Mouse (Mus musculus) heart, postnatal 0 days (tissue): Measurements from ENCODE around the gene CN725425.

Experiments
- CTCF ChIP-seq: IDR thresholded peaks from 2 replicates; pipeline ENCODE4 v1.5.1; 2016; ENCODE audit warnings: antibody characterized with exemption, control low read depth, low read depth
- EP300 ChIP-seq: IDR thresholded peaks from 2 replicates; pipeline ENCODE4 v1.6.1; 2016; ENCODE audit warnings: antibody characterized with exemption, low read depth

DNA sequence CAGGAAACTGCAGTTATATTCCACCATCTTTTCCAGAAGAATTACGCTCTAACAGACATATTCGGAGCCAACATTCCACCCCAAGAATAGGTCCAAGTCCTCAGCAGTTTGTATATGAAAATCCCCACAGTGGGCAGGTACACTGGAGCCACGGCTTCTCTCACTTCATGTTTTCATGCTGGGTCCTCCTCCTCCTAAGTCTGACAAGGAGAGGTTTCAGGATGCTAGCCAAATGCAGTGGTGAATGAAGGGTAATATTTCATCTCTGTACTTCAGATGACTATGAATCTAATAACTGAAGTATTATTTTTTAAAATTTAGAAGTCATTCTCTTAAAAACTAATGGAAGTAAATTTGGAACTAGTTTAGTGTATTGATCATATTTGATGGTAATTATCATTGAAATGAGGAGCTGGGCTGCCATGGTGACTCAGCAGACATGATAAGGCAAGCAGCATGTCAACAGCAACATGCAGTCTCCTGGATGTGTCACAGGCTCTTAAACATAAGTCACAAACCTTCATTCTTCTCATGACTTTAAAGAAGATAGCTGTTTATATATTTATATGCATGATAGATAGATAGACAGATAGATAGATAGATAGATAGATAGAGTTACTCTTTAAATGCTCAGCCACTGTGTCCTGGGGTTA is 41.5 kb downstream of the CN725425 start:
- TF ChIP-seq CTCF (no peak), EP300 (no peak)
